Mouse (Mus musculus) layer of hippocampus, postnatal 36 days (tissue): ENCODE data around the gene Ptms. TPM values are rescaled to one million over a fixed set of nuclear protein-coding genes. Genes with fewer than 3 reads are reported as not detected.

ENCODE experiments used
- DNase-seq, 2 experiments: peaks; one replicate each; pipeline ENCODE4 v3.0.0; 2022
- total RNA-seq, 2 experiments: library from RNA; stranded (reverse); gene quantifications; 2 replicates each; pipeline ENCODE4 v1.2.3; 2021

The Ptms gene
- total RNA-seq, 2 experiments from 2014 or later, result 1,023 to 1,087 TPM

GRCm38 (mm10) chr6:124930231-124930630, 10.3 kb upstream of the Ptms start:
- no peak for DNase-seq

DNA sequence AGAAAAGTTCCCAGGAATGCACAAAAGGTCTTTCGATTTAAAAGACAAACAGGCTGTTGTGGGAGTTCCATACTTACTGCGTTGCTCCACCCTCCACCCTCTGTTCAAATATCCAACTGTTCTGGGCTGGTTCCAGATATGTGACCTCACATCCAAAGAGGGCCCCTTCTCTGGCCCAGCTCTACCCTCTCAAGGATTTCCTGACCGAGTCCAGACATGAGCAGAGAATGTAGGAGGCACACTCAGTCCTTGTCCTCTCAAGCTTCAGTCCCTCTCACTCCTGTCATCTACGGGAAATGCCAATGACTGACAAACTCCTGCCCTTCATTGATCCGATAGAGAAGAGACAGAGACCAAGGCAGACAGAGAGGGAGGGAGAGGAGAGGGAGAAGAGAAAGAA, 6.0 kb upstream of the Ptms start:
- no peak for DNase-seq

- DNase-seq, result no peak
These were observed 5.4 kb upstream of the Ptms start for GRCm38 (mm10) chr6:124925173-124925793.

- no peak for DNase-seq
These were observed 1.6 kb upstream of the Ptms start for GRCm38 (mm10) chr6:124921539-124921938.

DNA sequence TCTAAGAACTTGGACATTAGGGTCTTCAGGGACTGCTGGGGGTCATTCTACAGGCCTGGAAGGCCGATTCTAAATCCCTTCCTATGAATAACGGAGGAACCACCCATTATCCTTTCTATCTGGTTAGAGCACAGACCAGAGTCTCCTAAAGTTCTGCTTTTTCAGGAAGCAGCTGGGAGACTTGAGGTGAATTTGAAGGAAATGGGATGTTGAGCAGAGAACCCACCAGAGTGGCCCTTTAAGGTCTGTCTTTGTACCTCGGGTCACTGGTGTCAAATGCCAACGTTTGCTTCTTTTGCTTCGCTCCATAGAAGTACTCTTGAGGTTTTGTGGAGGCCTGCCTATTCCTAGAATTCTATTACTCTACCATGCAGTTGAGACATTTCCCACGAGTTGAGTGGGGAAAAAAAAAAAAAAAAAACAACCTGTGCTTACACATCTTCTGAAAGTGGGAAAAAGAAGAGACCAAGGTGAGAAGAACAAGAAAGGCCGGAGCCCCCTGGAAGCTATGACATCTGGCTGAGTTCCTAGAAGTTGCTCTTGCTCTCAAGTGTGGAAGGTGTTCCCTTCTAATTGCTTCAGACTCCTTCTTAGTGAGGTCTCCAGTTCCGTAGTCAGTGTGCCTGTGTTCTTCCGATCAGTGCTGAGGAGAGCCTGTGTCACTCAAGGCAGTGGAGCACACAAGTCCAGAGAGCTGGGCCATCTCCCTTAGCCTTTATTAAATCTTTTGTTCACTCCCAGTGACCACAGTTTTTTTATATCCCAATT, 599 bp upstream of the Ptms start:
- no peak for DNase-seq

GRCm38 (mm10) chr6:124918890-124919627, 844 bp downstream of the Ptms start:
- no peak for DNase-seq

- no peak for DNase-seq
These were observed 1.6 kb downstream of the Ptms start for GRCm38 (mm10) chr6:124918331-124918690.

DNA sequence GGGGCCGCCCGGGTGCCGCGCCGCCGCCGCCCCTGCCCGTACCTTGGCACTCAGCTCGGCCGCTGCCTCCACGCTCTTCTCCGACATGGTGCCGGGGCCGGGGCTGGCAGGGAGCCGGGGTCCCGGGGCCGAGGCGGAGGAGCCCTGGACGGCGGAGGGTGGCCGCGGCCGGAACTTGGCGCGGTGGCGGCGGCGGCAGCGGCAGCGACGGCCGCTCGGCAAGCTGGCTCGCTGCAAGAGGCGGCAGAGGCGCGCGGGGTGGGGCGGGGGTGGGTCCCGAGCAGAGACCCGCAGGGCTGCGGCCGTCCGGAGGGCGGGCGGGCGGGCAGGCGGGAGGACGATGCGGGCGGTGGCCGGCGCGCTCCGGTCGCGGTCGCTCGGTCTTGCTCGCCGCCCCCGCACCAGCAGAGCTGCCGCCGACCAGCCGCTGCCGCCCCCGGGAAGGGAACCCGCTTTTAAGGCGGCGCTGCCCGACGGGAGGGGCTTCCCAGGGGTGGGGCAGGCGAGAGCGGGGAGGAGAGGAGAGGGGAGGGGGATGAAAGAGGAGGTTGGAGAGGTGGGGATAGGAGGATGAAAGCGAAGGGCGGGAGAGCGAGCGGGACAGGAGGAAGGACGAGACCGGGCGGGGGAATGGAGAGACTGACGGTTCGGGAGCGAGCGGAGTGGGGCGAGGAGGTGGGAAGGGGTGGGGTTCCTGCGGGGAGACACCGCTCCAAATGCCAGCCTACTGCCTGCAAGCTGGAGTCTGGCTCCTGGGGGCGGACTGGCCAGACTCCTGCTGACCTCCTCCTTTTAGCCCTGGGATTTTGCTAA, 2.2 kb downstream of the Ptms start:
- DNase-seq, result peak; percentile 92 to 93

- peak; percentile 88 to 91 for DNase-seq
These were observed 3.0 kb downstream of the Ptms start for GRCm38 (mm10) chr6:124916695-124917517.

DNA sequence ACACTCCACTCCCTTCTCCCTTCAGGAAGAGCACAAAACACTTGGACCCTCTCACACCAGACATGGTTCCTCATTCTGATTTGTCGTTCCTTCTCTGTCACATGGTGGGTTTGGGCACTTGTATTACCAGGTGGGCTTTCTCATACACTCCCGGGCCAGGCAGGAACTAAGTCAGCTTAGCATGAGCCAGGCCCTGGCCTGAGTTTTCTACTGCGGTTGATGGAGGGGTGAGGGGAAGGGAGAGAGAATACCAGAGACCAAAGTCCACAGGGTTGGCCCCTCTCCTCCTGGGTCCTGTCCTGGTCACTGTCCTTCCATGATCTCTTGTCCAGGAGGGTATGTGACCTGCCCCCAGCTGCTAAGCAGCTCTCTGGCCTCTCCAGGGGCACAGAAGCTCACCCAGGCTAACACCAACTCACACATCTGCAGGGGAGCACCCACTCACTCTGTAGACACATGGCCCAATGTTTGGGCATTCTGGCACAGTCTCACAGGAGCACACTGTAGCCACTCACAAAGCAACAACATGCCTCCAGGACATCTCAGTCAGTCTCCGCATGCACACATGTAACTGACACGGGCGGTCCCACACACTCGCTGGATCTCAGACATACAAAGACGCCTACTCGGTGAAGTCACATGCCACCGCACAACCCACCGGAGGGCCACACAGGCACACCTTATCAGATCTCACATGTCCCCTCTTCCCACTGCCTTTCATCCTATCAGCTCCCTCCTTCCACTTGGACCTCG, 3.8 kb downstream of the Ptms start:
- DNase-seq, result peak; percentile 57 to 59

GRCm38 (mm10) chr6:124915160-124915941, 4.6 kb downstream of the Ptms start:
- DNase-seq, result no peak

GRCm38 (mm10) chr6:124914511-124914910, 5.4 kb downstream of the Ptms start:
- no peak for DNase-seq

- no peak for DNase-seq
These were observed 6.1 kb downstream of the Ptms start for GRCm38 (mm10) chr6:124913721-124914285.

DNA sequence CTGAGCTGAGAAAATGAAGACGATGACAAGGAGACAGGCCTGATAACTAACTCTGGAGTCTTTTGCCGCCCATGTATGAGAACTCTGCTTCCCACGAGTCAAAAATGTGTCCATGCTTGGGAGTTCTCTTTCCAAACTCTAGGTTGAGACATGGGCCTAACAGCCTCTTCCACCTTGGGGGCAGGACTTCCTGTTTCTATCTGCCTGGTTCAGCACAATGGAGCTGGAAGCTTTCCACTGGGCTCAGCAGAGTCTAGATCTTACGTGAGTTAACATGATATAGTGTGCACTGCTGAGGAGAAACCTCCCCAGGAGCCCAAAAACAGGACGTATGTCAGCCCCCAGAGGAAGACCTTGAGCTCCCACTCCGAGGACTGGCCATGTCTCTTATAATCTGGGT, 6.7 kb downstream of the Ptms start:
- no peak for DNase-seq

DNA sequence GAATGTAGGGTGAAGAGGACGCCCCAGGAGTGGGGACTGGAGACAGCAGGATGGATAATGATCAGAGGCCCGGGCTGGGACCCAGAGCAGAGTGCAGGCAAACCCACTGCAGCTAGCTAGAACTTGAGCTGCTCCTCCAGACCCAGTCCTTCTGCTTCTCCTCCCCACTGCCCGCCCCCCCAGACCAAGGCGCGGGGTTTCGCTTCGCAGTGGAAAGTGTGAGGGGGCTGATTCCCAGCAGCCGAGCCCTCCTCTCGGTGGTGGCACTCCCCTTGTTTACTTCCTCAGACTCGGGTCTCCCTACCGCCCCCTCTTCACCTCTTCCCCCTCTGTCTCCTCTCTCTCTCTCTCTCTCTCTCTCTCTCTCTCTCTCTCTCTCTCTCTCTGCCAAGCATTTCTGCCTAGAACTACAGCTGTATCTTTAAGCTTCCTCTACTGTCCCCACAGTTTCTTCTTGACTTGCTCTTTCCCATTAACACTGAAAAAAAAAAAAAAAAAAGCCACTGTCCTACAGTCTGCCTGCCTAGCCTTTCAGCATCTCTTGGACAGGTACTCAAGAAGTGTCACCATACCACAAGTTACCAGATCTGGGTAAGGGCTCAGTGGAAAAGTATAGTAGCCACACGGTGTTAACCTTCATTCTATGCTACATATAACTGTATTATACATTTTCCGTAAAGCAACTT, 8.2 kb downstream of the Ptms start, which contains the start of gene Lag3:
Gene Lag3, minus strand, starts transcription at position 173 of the 686 bp plus-strand sequence.
- no peak for DNase-seq

- DNase-seq, result no peak
These were observed 9.9 kb downstream of the Ptms start for GRCm38 (mm10) chr6:124910032-124910431.

GRCm38 (mm10) chr6:124907767-124908166, 12.1 kb downstream of the Ptms start:
- DNase-seq, result no peak

- no peak for DNase-seq
These were observed 14.7 kb downstream of the Ptms start for GRCm38 (mm10) chr6:124904991-124905860.
